Mouse (Mus musculus): ENCODE measurements at regions not wholly inside any gene's neighbourhood (a gene's known extent, or its start where the extent isn't known, plus 50 kb on each side); places are given as distances from the start of the nearest gene placed in this dataset.

GRCm38 (mm10) chr11:64135308-64135591 is 56.0 kb upstream of the Cox10 start:
- DNase-seq: no peak

- DNase-seq: no peak
These were observed 55.5 kb upstream of the Cox10 start for GRCm38 (mm10) chr11:64134571-64135307.
